Mouse (Mus musculus): Measurements from ENCODE around the gene Usp33. TPM values are rescaled to one million over a fixed set of nuclear protein-coding genes. Genes with fewer than 3 reads are reported as not detected.
A peak's percentile ranks its signal among the peaks of the same experiment; 100 is the strongest.

Usp33 gene
- total and polyA plus RNA-seq, 3 experiments: 38.3 to 54.7 (median 48.9) TPM

DNA sequence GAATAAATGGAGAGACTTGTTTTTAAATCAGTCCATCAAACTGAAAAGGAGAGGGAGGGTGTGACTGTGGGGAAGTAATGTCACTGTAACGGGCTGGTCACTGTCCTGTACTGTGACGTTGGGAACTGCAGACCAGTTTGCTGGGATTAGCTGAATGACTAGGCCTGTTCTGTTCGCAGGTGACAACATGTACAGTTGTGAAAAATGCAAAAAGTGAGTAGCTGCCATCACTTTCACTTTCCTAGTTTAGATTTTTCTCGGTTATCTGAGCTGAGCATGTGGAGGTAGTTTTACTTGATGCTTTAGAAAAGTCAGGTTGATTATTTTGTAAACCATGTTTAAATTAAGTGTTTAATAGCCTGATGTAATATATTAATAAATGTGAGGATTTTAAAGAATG, 29.8 kb downstream of the Usp33 start (continued):
- no peak for TF ChIP-seq RCOR1 (conservative IDR thresholded peaks at IDR 0.05; ENCODE audit: low read depth, low read length)
- TF ChIP-seq HCFC1 (IDR thresholded peaks at IDR 0.05; ENCODE audit: low read depth, low read length): no peak
- TF ChIP-seq MYC (IDR thresholded peaks at IDR 0.05; ENCODE audit: low read depth, low read length): peak; percentile 61; the same call in 1 of the 2 replicates
- peak; percentile 64; the same call in 1 of the 2 replicates for TF ChIP-seq MEF2A (IDR thresholded peaks at IDR 0.05; ENCODE audit: borderline replicate concordance, low read depth, low read length)
- no peak for TF ChIP-seq RAD21 (IDR thresholded peaks at IDR 0.05; ENCODE audit: low read depth, low read length)
- no peak for TF ChIP-seq JUND (conservative IDR thresholded peaks at IDR 0.05; ENCODE audit: low read depth, low read length)
- peak; percentile 81; the same call in 1 of the 2 replicates for TF ChIP-seq CHD1 (IDR thresholded peaks at IDR 0.05; ENCODE audit: low read depth, low read length)
- TF ChIP-seq PAX5 (IDR thresholded peaks at IDR 0.05; ENCODE audit: low read length): no peak
- TF ChIP-seq USF2 (conservative IDR thresholded peaks at IDR 0.05; ENCODE audit: low read depth, low read length): no peak
- TF ChIP-seq SMC3 (IDR thresholded peaks at IDR 0.05; ENCODE audit: low read depth, low read length): no peak
- no peak for TF ChIP-seq NRF1 (IDR thresholded peaks at IDR 0.05; ENCODE audit: low read depth, low read length)
- TF ChIP-seq IRF4 (IDR thresholded peaks at IDR 0.05; ENCODE audit: low read depth, low read length): peak; percentile 68
- TF ChIP-seq POLR2AphosphoS2 (IDR thresholded peaks at IDR 0.05; ENCODE audit: low read depth, low read length): no peak
- TF ChIP-seq POLR2A (IDR thresholded peaks at IDR 0.05; ENCODE audit: low read depth, low read length): no peak
- TF ChIP-seq MAZ (IDR thresholded peaks at IDR 0.05; ENCODE audit: low read depth, low read length): no peak
- TF ChIP-seq EP300 (IDR thresholded peaks at IDR 0.05; ENCODE audit: low read length): peak; percentile 61
- TF ChIP-seq MAFK (IDR thresholded peaks at IDR 0.05; ENCODE audit: insufficient replicate concordance, low read length): no peak

DNA sequence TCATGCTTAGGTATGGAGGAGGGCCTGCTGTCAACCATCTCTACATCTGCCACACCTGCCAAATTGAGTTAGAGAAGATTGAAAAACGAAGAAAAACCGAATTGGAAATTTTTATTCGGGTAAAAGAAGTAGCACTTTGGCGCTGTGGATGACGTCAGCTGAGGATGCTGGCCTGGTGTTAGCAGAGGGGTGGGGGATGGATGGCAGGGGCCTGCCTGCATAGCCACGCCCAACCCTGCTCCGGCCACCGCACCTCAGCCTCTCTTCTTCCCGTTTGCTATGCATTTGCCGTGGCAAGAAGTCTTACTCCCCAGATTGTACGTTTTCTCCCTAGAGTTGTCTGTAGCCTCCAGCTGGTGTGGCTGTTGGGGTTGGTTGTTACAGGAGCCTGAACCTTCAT, 37.8 kb downstream of the Usp33 start:
- Histone ChIP-seq H3K4me3 (replicated peaks in 1 of 3; ENCODE audit: low read depth in 2 of 3, low read length in 2 of 3, poor library complexity in 1 of 3) (no peak overlapping the region), H3K79me2 (replicated peaks; ENCODE audit: control insufficient read depth, extremely low read depth, insufficient read depth, poor library complexity, severe bottlenecking) (no peaks in the 10 kb centered on the region), H3K9ac (ENCODE audit: insufficient read depth, low read depth) (no peak overlapping the region), H3K4me1 (ENCODE audit: control insufficient read depth in 1 of 2, insufficient read depth in 2 of 2) (no peaks in the 10 kb centered on the region), H3K4me2 (ENCODE audit: insufficient read depth, low read depth, poor library complexity, severe bottlenecking) (no peak overlapping the region), H3K27me3 (replicated peaks) (no peaks in the 10 kb centered on the region), H3K27ac (ENCODE audit: insufficient read depth, low read depth) (no peak overlapping the region), H3K9me3 (replicated peaks; ENCODE audit: low read length) (no peaks in the 10 kb centered on the region), H3K36me3 (replicated peaks in 1 of 2; ENCODE audit: control insufficient read depth in 1 of 2, insufficient read depth in 1 of 2, low read length in 1 of 2) (peaks cover 57 to 82% of the 10 kb centered on the region in 2 experiments)
- TF ChIP-seq JUN (IDR thresholded peaks at IDR 0.05; ENCODE audit: insufficient read depth, low read depth, low read length) (no peak), MYC (IDR thresholded peaks at IDR 0.05; ENCODE audit: low read depth, low read length) (no peak), TBP (conservative IDR thresholded peaks at IDR 0.05; ENCODE audit: low read depth, low read length) (no peak), TCF12 (IDR thresholded peaks at IDR 0.05; ENCODE audit: low read depth, low read length) (no peak), NELFE (IDR thresholded peaks at IDR 0.05; ENCODE audit: low read depth, low read length) (no peak), GABPA (IDR thresholded peaks at IDR 0.05; ENCODE audit: insufficient replicate concordance, low read depth, low read length) (no peak), NRF1 (IDR thresholded peaks at IDR 0.05; ENCODE audit: low read depth, low read length) (no peak), SMC3 (IDR thresholded peaks at IDR 0.05; ENCODE audit: low read depth, low read length) (no peak), CTCF (conservative IDR thresholded peaks at IDR 0.05 in 1 of 2, IDR thresholded peaks at IDR 0.05 in 1 of 2; ENCODE audit: low read depth in 2 of 2, low read length in 2 of 2) (no peak), KAT2A (IDR thresholded peaks at IDR 0.05; ENCODE audit: insufficient replicate concordance, low read length) (no peak), IRF4 (IDR thresholded peaks at IDR 0.05; ENCODE audit: low read depth, low read length) (no peak), MEF2A (IDR thresholded peaks at IDR 0.05; ENCODE audit: borderline replicate concordance, low read depth, low read length) (no peak)
- dilution Hi-C loops (cut with MboI; ENCODE audit: extremely low pct_ligation_motif_present, extremely low pct_unique_long_range_greater_than_20kb, low sequenced_read_pairs) (no loop called here), in situ Hi-C loops (cut with MboI; ENCODE audit: low pct_ligation_motif_present, low pct_unique_long_range_greater_than_20kb, low sequenced_read_pairs) (loop anchor here (10.0 kb wide), 1 partner anchor 361 kb away; no protein-coding TSS in a partner anchor)
- no peak for DNase-seq (ENCODE audit: extremely low read depth)

Data from CH12.LX (cell line).